Mouse (Mus musculus) heart, postnatal 14 days (tissue): ENCODE results near the gene Vmn1r179. TPM values are rescaled to one million over a fixed set of nuclear protein-coding genes. Genes with fewer than 3 reads are reported as not detected.
"Not testable (repeated sequence)": the region's sequence is repeated elsewhere in the genome, so short reads cannot be mapped to it uniquely, and the experiment has no call there.

Experiments
- DNase-seq, 2 experiments: peaks; one replicate each; pipeline ENCODE4 v3.0.0; 2021 to 2022
- intact Hi-C: fragments of 180-260 bp; cut with DNase I; formaldehyde crosslinking; loops from one replicate; pipeline ENCODE4 v1.15.1; 2025
- long read RNA-seq, 2 experiments: library from polyadenylated mRNA; stranded (forward); transcript quantifications; one replicate each; pipeline ENCODE4 v2.0.0; 2021
- total RNA-seq, 2 experiments: library from RNA; stranded (reverse); gene quantifications; 2 replicates each; pipeline ENCODE4 v1.2.3; 2021

The Vmn1r179 gene
- total RNA-seq, result not detected
- long read RNA-seq, experiment 1, result 0 reads
- long read RNA-seq, experiment 2, result 0 reads

DNA sequence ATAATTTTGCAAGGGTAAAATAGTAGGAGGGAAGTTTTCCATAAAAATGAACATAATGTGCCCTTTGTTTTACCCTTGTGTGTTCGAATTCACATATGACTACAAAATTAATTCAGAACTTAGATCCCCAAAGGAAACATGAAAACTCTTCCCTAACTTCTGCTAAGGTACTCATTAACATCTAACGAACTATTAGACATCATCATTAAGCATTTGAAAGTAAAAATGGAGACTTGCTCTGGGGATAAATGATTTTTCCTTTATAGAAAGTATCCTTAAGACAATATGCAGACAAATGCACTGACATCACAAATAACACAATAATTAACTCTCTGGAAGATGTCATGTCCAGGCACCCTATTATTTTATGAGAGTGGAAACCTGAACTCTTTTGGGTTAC lies at the start of gene Vmn1r179:
Vmn1r179 (plus strand) TSS at position 301 of the 400 bp plus-strand sequence.
- intact Hi-C loops, result no loop called here
- DNase-seq, result no peak

DNA sequence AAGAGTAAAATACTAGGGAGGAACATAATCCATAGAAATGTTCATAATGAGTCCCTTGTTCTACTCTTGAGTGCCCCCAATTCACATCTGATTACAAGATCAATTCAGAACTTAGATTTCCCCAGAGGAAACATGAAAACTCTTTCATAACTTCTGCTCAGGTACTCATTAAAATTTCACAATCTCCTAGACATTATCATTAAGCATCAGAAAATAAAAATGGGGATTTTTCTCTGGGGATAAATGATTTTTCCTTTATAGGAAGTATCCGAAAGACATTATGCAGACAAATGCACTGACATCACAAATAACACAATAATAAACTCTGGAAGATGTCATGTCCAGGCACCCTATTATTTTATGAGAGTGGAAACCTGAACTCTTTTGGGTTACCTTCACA lies 35.1 kb upstream of the Vmn1r179 start, which contains the start of gene Vmn1r178:
Vmn1r178 (plus strand) TSS at position 301 of the 400 bp plus-strand sequence.
- intact Hi-C loops, result no loop called here
- DNase-seq, result no peak

DNA sequence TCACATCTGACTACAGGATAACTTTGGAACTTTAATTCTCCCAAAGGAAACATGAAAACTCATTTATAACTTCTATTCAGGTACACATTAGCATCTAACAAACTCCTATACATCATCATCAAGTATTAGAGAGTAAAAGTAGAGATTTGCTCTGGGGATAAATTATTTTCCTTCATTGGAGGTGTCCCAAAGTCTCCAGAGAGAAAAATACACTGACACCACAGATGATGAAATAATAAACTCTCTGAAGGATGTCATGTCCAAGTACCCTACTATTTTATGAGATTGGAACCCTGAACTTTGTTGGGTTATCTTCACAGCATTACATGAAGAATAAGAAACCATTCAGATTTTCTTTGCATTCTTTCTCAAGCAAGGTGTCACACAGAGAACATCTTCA lies 23.6 kb downstream of the Vmn1r179 start, which contains the start of gene Vmn1r180:
Vmn1r180 (plus strand) TSS at position 301 of the 400 bp plus-strand sequence.
- intact Hi-C loops, result no loop called here
- DNase-seq, result no peak

DNA sequence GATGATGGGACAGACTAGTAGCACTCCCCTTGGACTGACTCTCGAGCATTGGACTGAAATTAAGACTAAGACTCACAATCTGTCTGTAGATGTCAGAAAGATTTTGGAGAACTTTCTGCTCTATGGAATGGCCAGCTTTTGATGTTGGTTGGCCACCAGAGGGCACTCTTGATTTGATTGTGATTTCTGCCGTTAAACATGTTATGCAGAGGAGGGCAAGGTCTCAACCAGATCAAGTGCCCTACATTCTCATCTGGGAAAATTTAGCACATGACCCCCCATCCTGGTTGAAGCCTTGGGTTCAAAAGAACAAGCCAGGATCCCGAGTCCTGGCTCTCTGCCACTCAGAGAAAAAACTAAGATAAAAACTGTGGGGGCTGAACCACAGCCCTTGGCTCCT lies 41.3 kb downstream of the Vmn1r179 start:
- intact Hi-C loops, result loop anchor here (5.0 kb wide), 2 partner anchors 329 to 419 kb away; no protein-coding TSS in a partner anchor
- DNase-seq, result peak in 1 of 2 experiments; percentile 29

DNA sequence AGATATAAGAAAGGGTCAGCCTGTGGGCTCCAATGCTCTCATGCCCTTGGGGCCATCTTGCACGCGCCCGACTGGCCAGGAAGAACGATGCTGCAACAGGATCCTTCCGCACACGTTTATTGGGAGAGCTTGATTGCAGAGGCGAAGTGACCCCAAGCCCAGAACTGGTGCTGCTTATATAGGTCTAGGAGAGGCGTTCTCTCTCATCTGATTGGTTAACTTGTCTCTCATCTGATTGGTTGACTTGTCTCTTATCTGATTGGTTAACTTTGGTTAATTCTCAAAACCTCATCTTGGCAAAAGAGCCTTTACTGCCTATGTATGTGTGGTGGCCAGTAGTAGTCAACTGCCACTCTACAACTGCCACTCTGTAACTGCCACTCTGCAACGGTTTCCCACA lies 47.5 kb downstream of the Vmn1r179 start, which contains the start of gene Vmn1r181:
Vmn1r181 (plus strand) TSS at position 301 of the 400 bp plus-strand sequence.
- DNase-seq, intact Hi-C loops: not testable (repeated sequence)

Other genes starting within 250 kb of the Vmn1r179 start
- not detected for gene Vmn1r173, start 226.3 kb upstream of the Vmn1r179 start, total RNA-seq
- not detected for gene Vmn1r174, start 174.7 kb upstream of the Vmn1r179 start, total RNA-seq
- not detected for gene Vmn1r175, start 116.3 kb upstream of the Vmn1r179 start, total RNA-seq
- gene Vmn1r176, start 89.6 kb upstream of the Vmn1r179 start, total RNA-seq, result not detected
- not detected for gene Vmn1r177, start 60.5 kb upstream of the Vmn1r179 start, total RNA-seq
- gene Vmn1r178, start 35.0 kb upstream of the Vmn1r179 start, total RNA-seq, result not detected
- not detected for gene Vmn1r180, start 23.7 kb downstream of the Vmn1r179 start, total RNA-seq
- gene Vmn1r181, start 47.6 kb downstream of the Vmn1r179 start, total RNA-seq, result not detected
- gene V1rd19, start 74.7 kb downstream of the Vmn1r179 start, total RNA-seq, result not detected
- not detected for gene Vmn1r183, start 126.3 kb downstream of the Vmn1r179 start, total RNA-seq
- gene Zfp180, start 154.9 kb downstream of the Vmn1r179 start, total RNA-seq, result 10 to 100 TPM; 10.4 to 11.0 TPM
- 1 to 10 TPM; 3.1 to 5.1 TPM for gene Zfp112, start 185.3 kb downstream of the Vmn1r179 start, total RNA-seq
- 1 to 10 TPM; 6.7 to 6.8 TPM for gene Zfp235, start 207.2 kb downstream of the Vmn1r179 start, total RNA-seq
- gene Zfp114, start 248.1 kb downstream of the Vmn1r179 start, total RNA-seq, result under 1 TPM; 0.12 to 0.15 TPM